Mouse (Mus musculus) frontal cortex, adult (tissue): Measurements from ENCODE around the gene Cyp2d10.
A peak's percentile ranks its signal among the peaks of the same experiment; 100 is the strongest.
"Not testable (repeated sequence)": the region's sequence is repeated elsewhere in the genome, so short reads cannot be mapped to it uniquely, and the experiment has no call there.

Source experiments
- ATAC-seq: cut with Nextera tagmentation; 2 replicates; pipeline ENCODE4 v1.9.2; 2017; ENCODE audit warnings: mild to moderate bottlenecking, moderate library complexity, mixed read lengths; ENCODE audit not compliant: low TSS enrichment

Gene Cyp2d10

GRCm38 (mm10) chr15:82406981-82407380 is at the start of gene Cyp2d10:
TSS of gene Cyp2d10 (minus strand) at chr15:82407195.
- no peak for ATAC-seq

GRCm38 (mm10) chr15:82456086-82456790 is 49.2 kb upstream of the Cyp2d10 start:
- not testable (repeated sequence) for ATAC-seq

GRCm38 (mm10) chr15:82453501-82453900 is 46.5 kb upstream of the Cyp2d10 start:
- not testable (repeated sequence) for ATAC-seq

GRCm38 (mm10) chr15:82452133-82452532 is 45.1 kb upstream of the Cyp2d10 start:
- ATAC-seq: not testable (repeated sequence)

GRCm38 (mm10) chr15:82450045-82450444 is 43.0 kb upstream of the Cyp2d10 start:
- not testable (repeated sequence) for ATAC-seq

- ATAC-seq: no peak
These were observed 38.2 kb upstream of the Cyp2d10 start for GRCm38 (mm10) chr15:82445196-82445595.

- no peak for ATAC-seq
These were observed 36.7 kb upstream of the Cyp2d10 start for GRCm38 (mm10) chr15:82443658-82444057.

- ATAC-seq: no peak
These were observed 31.1 kb upstream of the Cyp2d10 start for GRCm38 (mm10) chr15:82437975-82438617.

- no peak for ATAC-seq
These were observed 28.6 kb upstream of the Cyp2d10 start for GRCm38 (mm10) chr15:82435606-82436005.

- ATAC-seq: no peak
These were observed 28.0 kb upstream of the Cyp2d10 start for GRCm38 (mm10) chr15:82435011-82435410.

GRCm38 (mm10) chr15:82434541-82434940 is 27.5 kb upstream of the Cyp2d10 start:
- no peak for ATAC-seq

- ATAC-seq: no peak
These were observed 26.6 kb upstream of the Cyp2d10 start for GRCm38 (mm10) chr15:82433621-82434020.

GRCm38 (mm10) chr15:82433137-82433536 is 26.1 kb upstream of the Cyp2d10 start, which contains the start of gene Cyp2d9:
TSS of gene Cyp2d9 (plus strand) at chr15:82433437.
- ATAC-seq: no peak

- ATAC-seq: no peak
These were observed 16.5 kb upstream of the Cyp2d10 start for GRCm38 (mm10) chr15:82423471-82423870.

GRCm38 (mm10) chr15:82422935-82423334 is 15.9 kb upstream of the Cyp2d10 start:
- ATAC-seq: no peak

- ATAC-seq: no peak
These were observed 11.6 kb upstream of the Cyp2d10 start for GRCm38 (mm10) chr15:82418616-82419015.

GRCm38 (mm10) chr15:82416797-82417789 is 10.1 kb upstream of the Cyp2d10 start:
- peak; percentile 99 for ATAC-seq

GRCm38 (mm10) chr15:82407536-82407935 is 541 bp upstream of the Cyp2d10 start:
- no peak for ATAC-seq

GRCm38 (mm10) chr15:82404163-82404562 is 2.8 kb downstream of the Cyp2d10 start:
- no peak for ATAC-seq

- ATAC-seq: no peak
These were observed 3.4 kb downstream of the Cyp2d10 start for GRCm38 (mm10) chr15:82403606-82404005.

GRCm38 (mm10) chr15:82402741-82403140 is 4.3 kb downstream of the Cyp2d10 start:
- no peak for ATAC-seq

- no peak for ATAC-seq
These were observed 4.9 kb downstream of the Cyp2d10 start for GRCm38 (mm10) chr15:82402106-82402505.
